Mouse (Mus musculus) left cerebral cortex, adult 9 months (tissue): ENCODE data around the gene Gm9999.
"Not testable (repeated sequence)": the region's sequence is repeated elsewhere in the genome, so short reads cannot be mapped to it uniquely, and the experiment has no call there.

Source experiments
- DNase-seq, 2 experiments: peaks; one replicate each; pipeline ENCODE4 v3.0.0; 2022; ENCODE audit warnings: low spot score in 2 of 2

The Gm9999 gene

GRCm38 (mm10) chr7:46983280-46983679 lies at the start of gene Gm9999:
Gm9999 (plus strand) TSS chr7:46983580.
- no peak for DNase-seq

GRCm38 (mm10) chr7:46934788-46935187 lies 48.6 kb upstream of the Gm9999 start:
- DNase-seq, result no peak

GRCm38 (mm10) chr7:46935847-46936246 lies 47.5 kb upstream of the Gm9999 start:
- DNase-seq, result no peak

GRCm38 (mm10) chr7:46957831-46958691 lies 25.3 kb upstream of the Gm9999 start, which contains the start of gene Uevld:
Uevld (minus strand) TSS chr7:46958527.
- peak; percentile 57 to 93 for DNase-seq

GRCm38 (mm10) chr7:46958853-46959252 lies 24.5 kb upstream of the Gm9999 start:
- DNase-seq, result no peak

GRCm38 (mm10) chr7:46960991-46961390 lies 22.4 kb upstream of the Gm9999 start:
- no peak for DNase-seq

GRCm38 (mm10) chr7:46962132-46962531 lies 21.2 kb upstream of the Gm9999 start:
- DNase-seq, result no peak

GRCm38 (mm10) chr7:46962806-46963618 lies 20.4 kb upstream of the Gm9999 start:
- peak in 1 of 2 experiments; percentile 84 for DNase-seq

GRCm38 (mm10) chr7:46964070-46964469 lies 19.3 kb upstream of the Gm9999 start:
- no peak for DNase-seq

- DNase-seq, result no peak
Measured at GRCm38 (mm10) chr7:46969898-46970297, 13.5 kb upstream of the Gm9999 start.

GRCm38 (mm10) chr7:46974648-46975047 lies 8.7 kb upstream of the Gm9999 start:
- no peak for DNase-seq

- DNase-seq, result no peak
Measured at GRCm38 (mm10) chr7:46975456-46975855, 7.9 kb upstream of the Gm9999 start.

- no peak for DNase-seq
Measured at GRCm38 (mm10) chr7:46985718-46986505, 2.5 kb downstream of the Gm9999 start.

GRCm38 (mm10) chr7:46986646-46987045 lies 3.3 kb downstream of the Gm9999 start:
- DNase-seq, result no peak

GRCm38 (mm10) chr7:46987073-46987472 lies 3.7 kb downstream of the Gm9999 start:
- DNase-seq, result no peak

GRCm38 (mm10) chr7:46989387-46989786 lies 6.0 kb downstream of the Gm9999 start:
- not testable (repeated sequence) for DNase-seq

GRCm38 (mm10) chr7:46993079-46993478 lies 9.7 kb downstream of the Gm9999 start:
- DNase-seq, result no peak

- DNase-seq, result no peak
Measured at GRCm38 (mm10) chr7:46995558-46995957, 12.2 kb downstream of the Gm9999 start.

GRCm38 (mm10) chr7:46997008-46997407 lies 13.6 kb downstream of the Gm9999 start:
- DNase-seq, result no peak

- no peak for DNase-seq
Measured at GRCm38 (mm10) chr7:46997644-46998395, 14.4 kb downstream of the Gm9999 start.

- DNase-seq, result no peak
Measured at GRCm38 (mm10) chr7:46998942-46999341, 15.6 kb downstream of the Gm9999 start.
